Mouse (Mus musculus) spleen, adult 2 months (tissue): ENCODE measurements around the gene Ptgir. TPM values are rescaled to one million over a fixed set of nuclear protein-coding genes. Genes with fewer than 3 reads are reported as not detected.

Source experiments
- DNase-seq, 2 experiments: peaks; one replicate each; pipeline versions ENCODE4 v3.0.0 to v3.0.0-alpha.2; 2012 to 2021; ENCODE audit warnings: low spot score in 2 of 2, low read depth in 1 of 2
- H3K27ac ChIP-seq: fragments of 200-500 bp; 2 replicates; pipeline ENCODE4 v1.5.1; 2012; ENCODE audit warnings: low read length, inconsistent platforms; ENCODE audit not compliant: insufficient read depth
- H3K27me3 ChIP-seq: fragments of 200-500 bp; 2 replicates; pipeline ENCODE4 v1.6.1; 2012; ENCODE audit warnings: mild to moderate bottlenecking, moderate library complexity, low read length, inconsistent platforms; ENCODE audit not compliant: control insufficient read depth, insufficient read depth
- H3K36me3 ChIP-seq: fragments of 200-500 bp; 2 replicates; pipeline ENCODE4 v1.6.1; 2012; ENCODE audit warnings: mild to moderate bottlenecking, low read length, inconsistent platforms; ENCODE audit not compliant: control insufficient read depth, insufficient read depth
- H3K4me1 ChIP-seq: fragments of 200-500 bp; 2 replicates; pipeline ENCODE4 v1.6.1; 2011; ENCODE audit warnings: inconsistent platforms; ENCODE audit not compliant: control insufficient read depth, insufficient read depth, insufficient read length
- H3K4me3 ChIP-seq: fragments of 200-500 bp; 2 replicates; pipeline ENCODE4 v1.5.1; 2011; ENCODE audit warnings: mild to moderate bottlenecking, inconsistent platforms; ENCODE audit not compliant: insufficient read depth, insufficient read length; ENCODE audit errors: extremely low read depth
- CTCF ChIP-seq: fragments of 200-500 bp; IDR thresholded peaks from 2 replicates; pipeline ENCODE4 v1.5.1; 2011; ENCODE audit warnings: mild to moderate bottlenecking, inconsistent platforms; ENCODE audit not compliant: insufficient read depth, insufficient read length, insufficient replicate concordance; ENCODE audit errors: extremely low read depth
- POLR2A ChIP-seq: fragments of 200-500 bp; IDR thresholded peaks from 2 replicates; pipeline ENCODE4 v1.6.1; 2011; ENCODE audit warnings: low read depth, low read length, inconsistent platforms
- WGBS: fragments of 180-500 bp; shearing (Covaris S2); methylation state at CpG from one replicate; pipeline ENCODE4 v1.1.7; 2018; 5-methylcytosine and 5-hydroxymethylcytosine counted together
- polyA plus RNA-seq: library from polyadenylated mRNA; depleted of rRNA; stranded (reverse); fragments of >200 nt; gene quantifications from 2 replicates; pipeline ENCODE4 v1.2.3, GENCODE M21; 2012

The Ptgir gene
- polyA plus RNA-seq, 1 experiment: 9.2 TPM

GRCm38 (mm10) chr7:16908367-16908766, 2.1 kb downstream of the Ptgir start:
- no peak overlapping the region for H3K27ac ChIP-seq

DNA sequence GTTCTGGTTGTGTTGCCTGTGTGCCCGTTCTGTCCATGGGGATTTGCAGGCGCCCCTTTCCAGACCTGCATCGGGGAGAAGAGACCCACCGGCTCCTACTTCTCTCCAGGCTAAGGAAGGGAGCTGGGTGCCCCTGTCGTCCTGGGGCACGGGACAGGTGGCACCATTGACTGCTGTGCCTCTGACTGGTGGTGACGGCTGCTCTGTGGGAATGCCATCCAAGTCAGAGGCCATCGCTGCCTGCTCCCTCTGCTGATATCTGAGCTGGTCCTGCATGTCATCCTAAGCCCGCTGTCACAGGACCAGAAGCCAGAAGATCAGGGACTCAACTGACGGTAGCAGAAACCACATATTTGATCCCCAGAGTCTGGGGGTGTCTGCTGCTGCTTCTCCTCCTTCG, 2.6 kb downstream of the Ptgir start:
- TF ChIP-seq CTCF (no peak), POLR2A (no peak)
- Histone ChIP-seq H3K27me3 (no peaks in the 10 kb centered on the region), H3K27ac (no peak overlapping the region), H3K36me3 (no peaks in the 10 kb centered on the region), H3K4me3 (no peak overlapping the region), H3K4me1 (peaks cover 14% of the 10 kb centered on the region)
- DNase-seq: no peak
- 45% methylated on average over 11 of the region's 11 CpGs for WGBS

More at GRCm38 (mm10) chr7:16908367-16908766, 2.1 kb downstream of the Ptgir start:
- no peaks in the 10 kb centered on the region for H3K27me3 ChIP-seq
- whole genome bisulfite sequencing: 10% methylated on average over 11 of the region's 11 CpGs
- TF ChIP-seq CTCF: no peak
- no peak for TF ChIP-seq POLR2A
- peaks cover 14% of the 10 kb centered on the region for H3K4me1 ChIP-seq
- H3K36me3 ChIP-seq: no peaks in the 10 kb centered on the region
- no peak for DNase-seq
- no peak overlapping the region for H3K4me3 ChIP-seq

- WGBS: 24% methylated on average over 10 of the region's 10 CpGs
- peaks cover 14% of the 10 kb centered on the region for H3K4me1 ChIP-seq
These were observed 3.6 kb downstream of the Ptgir start for GRCm38 (mm10) chr7:16909909-16910308.

DNA sequence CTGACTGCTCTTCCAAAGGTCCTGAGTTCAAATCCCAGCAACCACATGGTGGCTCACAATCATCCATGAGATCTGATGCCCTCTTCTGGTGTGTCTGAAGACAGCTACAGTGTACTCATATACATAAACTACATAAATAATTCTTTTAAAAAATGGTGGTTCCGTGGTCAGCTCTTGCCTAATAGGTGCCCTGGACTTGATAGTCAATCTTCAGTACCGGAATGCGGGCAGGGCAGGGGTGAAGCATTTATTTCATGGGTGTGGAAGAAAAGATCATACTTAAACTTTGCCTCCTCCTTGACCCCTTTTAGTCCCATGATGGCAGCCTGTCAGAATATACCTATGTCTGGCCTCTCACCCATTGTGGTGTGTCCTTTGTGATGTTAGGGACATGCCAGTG, 5.6 kb downstream of the Ptgir start:
- no peak for TF ChIP-seq POLR2A
- no peak for TF ChIP-seq CTCF
- 95% methylated on average over 3 of the region's 3 CpGs for WGBS
- H3K36me3 ChIP-seq: peaks cover 17% of the 10 kb centered on the region
- no peaks in the 10 kb centered on the region for H3K27me3 ChIP-seq
- peaks cover 4% of the 10 kb centered on the region for H3K4me1 ChIP-seq
- no peak overlapping the region for H3K27ac ChIP-seq
- H3K4me3 ChIP-seq: no peak overlapping the region
- no peak for DNase-seq

More at GRCm38 (mm10) chr7:16909909-16910308, 3.6 kb downstream of the Ptgir start:
- Histone ChIP-seq H3K36me3 (0 out of 2 replicates have a peak, but pooled peaks cover 3% of the 10 kb centered on the region), H3K27me3 (no peaks in the 10 kb centered on the region), H3K4me3 (no peak overlapping the region), H3K27ac (no peak overlapping the region)
- TF ChIP-seq POLR2A: no peak
- no peak for TF ChIP-seq CTCF
- DNase-seq: no peak

DNA sequence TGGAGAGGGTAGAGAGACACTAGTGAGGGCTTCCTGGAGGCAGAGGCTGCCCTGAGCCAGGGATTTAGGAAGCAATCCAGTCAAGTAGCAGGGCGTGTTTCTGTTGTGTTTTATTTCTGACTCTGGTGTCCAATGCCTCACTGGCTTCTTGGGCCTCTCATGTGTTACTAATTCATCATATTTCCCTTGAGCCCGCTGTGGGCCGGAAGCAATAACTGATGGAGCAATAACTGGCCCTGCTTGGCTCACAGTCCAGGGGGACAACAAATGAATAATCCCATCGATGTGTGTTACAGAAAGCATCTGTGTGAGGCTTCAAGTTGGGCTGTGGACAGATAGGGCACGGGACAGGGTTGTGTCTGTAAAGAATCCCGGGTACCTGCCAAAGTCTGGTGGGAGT, 6.1 kb downstream of the Ptgir start:
- no peak for DNase-seq
- Histone ChIP-seq H3K27ac (no peak overlapping the region), H3K4me1 (no peaks in the 10 kb centered on the region; the same call in 1 of the 2 replicates), H3K36me3 (peaks cover 20% of the 10 kb centered on the region), H3K27me3 (no peaks in the 10 kb centered on the region), H3K4me3 (no peak overlapping the region)
- TF ChIP-seq CTCF: no peak
- no peak for TF ChIP-seq POLR2A
- WGBS: 90% methylated on average over 6 of the region's 6 CpGs

DNA sequence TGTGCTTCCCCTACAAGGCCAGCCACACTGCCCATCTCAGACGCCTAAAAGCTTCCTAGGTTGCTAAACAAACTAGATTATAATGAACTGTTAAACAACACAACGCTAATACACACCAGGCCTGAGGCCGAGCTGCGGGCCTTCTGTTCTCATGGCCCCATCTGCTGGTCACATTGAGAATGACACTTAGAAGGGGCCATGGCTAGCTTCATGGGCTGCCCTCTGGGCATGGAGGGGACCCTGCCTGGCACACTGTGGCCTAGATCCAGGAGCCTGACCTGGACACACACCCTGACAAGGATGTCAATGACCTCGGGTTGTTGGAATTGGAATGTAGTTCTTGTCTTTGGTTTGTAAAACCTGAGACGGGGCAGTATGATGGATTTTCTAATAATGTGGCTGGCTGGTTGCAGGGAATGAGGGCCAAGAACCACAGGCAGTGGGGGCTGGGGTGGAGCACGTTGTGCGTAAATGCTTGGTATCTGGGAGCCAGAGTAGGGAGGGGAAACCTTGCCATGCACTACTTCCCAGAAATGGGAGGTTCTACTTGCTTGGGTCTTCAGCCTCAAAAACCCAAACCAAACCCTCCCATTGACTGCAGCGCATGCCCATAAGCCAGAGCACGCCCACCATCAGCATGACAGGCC, 7.6 kb downstream of the Ptgir start:
- no peak overlapping the region for H3K4me3 ChIP-seq
- peak; percentile 92 for TF ChIP-seq CTCF
- TF ChIP-seq POLR2A: no peak
- peaks cover 33% of the 10 kb centered on the region for H3K36me3 ChIP-seq
- 42% methylated on average over 10 of the region's 10 CpGs for WGBS
- no peak overlapping the region for H3K27ac ChIP-seq
- H3K27me3 ChIP-seq: no peaks in the 10 kb centered on the region
- no peaks in the 10 kb centered on the region for H3K4me1 ChIP-seq
- peak; percentile 40 to 68 for DNase-seq
